Comparison of ENCODE assay signal across 8 mouse cellular contexts in genomic region chr11:119915666-119916065, GRCm38 (mm10). TPM values are rescaled to one million over a fixed set of nuclear protein-coding genes. Genes with fewer than 3 reads are reported as not detected.
DNase-seq lines count a peak whose midpoint lies in the region; ATAC-seq lines count a peak whose summit lies in the region.

No protein-coding gene starts in this region.

- H3K79me2 ChIP-seq in macrophage (ENCODE audit: inconsistent target): peaks cover 19% of the 10 kb centered on the region

- H3K4me3 ChIP-seq in forebrain, embryonic 14.5 days (ENCODE audit: low read depth, low read length): no peak overlapping the region
- H3K4me3 ChIP-seq in forebrain, embryonic 15.5 days: no peak overlapping the region
- no peak overlapping the region; the same call in 1 of the 2 replicates for H3K4me3 ChIP-seq in lung, embryonic 16.5 days (ENCODE audit: low read length)
- peak overlapping the region; percentile 99 for H3K4me3 ChIP-seq in kidney, embryonic 15.5 days (replicated peaks)
- H3K4me3 ChIP-seq in macrophage (ENCODE audit: inconsistent target): 0 out of 2 replicates have a peak overlapping the region, but pooled peaks have one; percentile 96

- peaks cover 13% of the 10 kb centered on the region for H3K4me1 ChIP-seq in forebrain, embryonic 14.5 days (ENCODE audit: control insufficient read depth, insufficient read depth, low read length)
- H3K4me1 ChIP-seq in forebrain, embryonic 15.5 days: peaks cover 30% of the 10 kb centered on the region
- peaks cover 37% of the 10 kb centered on the region for H3K4me1 ChIP-seq in lung, embryonic 16.5 days (replicated peaks; ENCODE audit: control insufficient read depth, insufficient read depth, low read length)
- H3K4me1 ChIP-seq in kidney, embryonic 15.5 days: peaks cover 42% of the 10 kb centered on the region

- DNase-seq in forebrain, embryonic 14.5 days (ENCODE audit: low spot score): no peak
- no peak for DNase-seq in lung, postnatal 14 days
- no peak for DNase-seq in cerebellum, adult 8-10 months
- no peak for DNase-seq in spleen, postnatal 10 days (ENCODE audit: low spot score in 2 of 2)

- no peaks in the 10 kb centered on the region for H3K27me3 ChIP-seq in forebrain, embryonic 14.5 days (replicated peaks; ENCODE audit: control insufficient read depth, insufficient read depth, low read length)
- H3K27me3 ChIP-seq in forebrain, embryonic 15.5 days: no peaks in the 10 kb centered on the region
- H3K27me3 ChIP-seq in lung, embryonic 16.5 days (ENCODE audit: control insufficient read depth, insufficient read depth, low read depth, low read length): no peaks in the 10 kb centered on the region
- no peaks in the 10 kb centered on the region for H3K27me3 ChIP-seq in kidney, embryonic 15.5 days

- peaks cover 47% of the 10 kb centered on the region for H3K36me3 ChIP-seq in forebrain, embryonic 14.5 days (ENCODE audit: control insufficient read depth, insufficient read depth, low read length)
- peaks cover 27% of the 10 kb centered on the region for H3K36me3 ChIP-seq in forebrain, embryonic 15.5 days
- peaks cover 33% of the 10 kb centered on the region for H3K36me3 ChIP-seq in lung, embryonic 16.5 days (ENCODE audit: control insufficient read depth, insufficient read depth, low read length)
- H3K36me3 ChIP-seq in kidney, embryonic 15.5 days: peaks cover 50% of the 10 kb centered on the region
- H3K36me3 ChIP-seq in macrophage (ENCODE audit: inconsistent target): peaks cover 31% of the 10 kb centered on the region

- ATAC-seq in forebrain, embryonic 14.5 days: no peak
- ATAC-seq in forebrain, embryonic 15.5 days (replicated peaks): no peak
- ATAC-seq in lung, embryonic 16.5 days (ENCODE audit: low read depth): no peak
- ATAC-seq in kidney, embryonic 15.5 days (replicated peaks; ENCODE audit: low FRiP score): no peak

- H3K9ac ChIP-seq in forebrain, embryonic 14.5 days (ENCODE audit: low read length): no peak overlapping the region
- no peak overlapping the region for H3K9ac ChIP-seq in forebrain, embryonic 15.5 days (replicated peaks)
- peak overlapping the region; percentile 98; the same call in 1 of the 2 replicates for H3K9ac ChIP-seq in lung, embryonic 16.5 days (ENCODE audit: low read length)
- H3K9ac ChIP-seq in kidney, embryonic 15.5 days: 0 out of 2 replicates have a peak overlapping the region, but pooled peaks have one; percentile 17

- H3K9me3 ChIP-seq in forebrain, embryonic 14.5 days (replicated peaks; ENCODE audit: control insufficient read depth, low read length): no peaks in the 10 kb centered on the region
- H3K9me3 ChIP-seq in forebrain, embryonic 15.5 days: no peaks in the 10 kb centered on the region
- H3K9me3 ChIP-seq in lung, embryonic 16.5 days (ENCODE audit: control insufficient read depth, low read length): no peaks in the 10 kb centered on the region
- no peaks in the 10 kb centered on the region for H3K9me3 ChIP-seq in kidney, embryonic 15.5 days (replicated peaks)

- 95% methylated on average over 9 of the region's 9 CpGs for WGBS in forebrain, embryonic 14.5 days
- 91% methylated on average over 9 of the region's 9 CpGs for WGBS in forebrain, embryonic 15.5 days
- WGBS in lung, embryonic 16.5 days: 59% methylated on average over 9 of the region's 9 CpGs
- 78% methylated on average over 9 of the region's 9 CpGs for WGBS in kidney, embryonic 15.5 days
- WGBS in macrophage (ENCODE audit: missing documents): 77% methylated on average over 9 of the region's 9 CpGs

- no peak overlapping the region for H3K4me2 ChIP-seq in forebrain, embryonic 14.5 days (ENCODE audit: low read length)
- no peak overlapping the region for H3K4me2 ChIP-seq in forebrain, embryonic 15.5 days (replicated peaks)
- peak overlapping the region; percentile 84; the same call in 1 of the 2 replicates for H3K4me2 ChIP-seq in lung, embryonic 16.5 days (ENCODE audit: low read depth, low read length)
- H3K4me2 ChIP-seq in kidney, embryonic 15.5 days: peak overlapping the region; percentile 92

- peak overlapping the region; percentile 5; the same call in 1 of the 2 replicates for H3K27ac ChIP-seq in forebrain, embryonic 14.5 days (ENCODE audit: low read depth, low read length)
- no peak overlapping the region for H3K27ac ChIP-seq in forebrain, embryonic 15.5 days (replicated peaks)
- H3K27ac ChIP-seq in lung, embryonic 16.5 days (ENCODE audit: low read length): peak overlapping the region; percentile 71
- H3K27ac ChIP-seq in kidney, embryonic 15.5 days: peak overlapping the region; percentile 81
- peak overlapping the region; percentile 71 for H3K27ac ChIP-seq in macrophage

RNA-seq across cellular contexts. Expression of gene Chmp6, which starts 2.4 kb away (rescaled TPM):
- 90.0 and 92.7 TPM in 2 replicates for polyA plus RNA-seq in forebrain, embryonic 14.5 days (2014; fragmentation: Nextera tagmentation; extraction: Ambion mirVana)
- polyA plus RNA-seq in forebrain, embryonic 15.5 days (2015; fragmentation: Nextera tagmentation; extraction: Ambion mirVana): 94.2 and 95.7 TPM in 2 replicates
- polyA plus RNA-seq in lung, embryonic 16.5 days (2015; fragmentation: Nextera tagmentation; extraction: Ambion mirVana): 90.3 and 92.6 TPM in 2 replicates
- polyA plus RNA-seq in kidney, embryonic 15.5 days (2015; fragmentation: Nextera tagmentation; extraction: Ambion mirVana): 94.1 and 101 TPM in 2 replicates
- total RNA-seq in macrophage (2018; cell fraction: chromatin; rRNA removed): 10 to 100 TPM in 23 of 26 experiments, 1 to 10 TPM in 3; 8.6 to 56.3 (median 27.9) TPM
- 10 to 100 TPM; 21.2 to 43.4 (median 35.7) TPM for total RNA-seq in macrophage (2018; cell fraction: cytosol; rRNA removed)
- total RNA-seq in macrophage (2018; cell fraction: nucleus; rRNA removed): 10 to 100 TPM in 25 of 26 experiments, 1 to 10 TPM in 1; 9.8 to 37.0 (median 20.1) TPM
- polyA plus RNA-seq in macrophage (2018): 37.7 to 52.9 TPM (median 41.3 TPM) in 3 replicates

RNA-seq across cellular contexts. Expression of gene Baiap2, which starts 26.9 kb away (rescaled TPM):
- polyA plus RNA-seq in forebrain, embryonic 14.5 days (2014; fragmentation: Nextera tagmentation; extraction: Ambion mirVana): 18.7 and 25.2 TPM in 2 replicates
- polyA plus RNA-seq in forebrain, embryonic 15.5 days (2015; fragmentation: Nextera tagmentation; extraction: Ambion mirVana): 28.1 and 34.0 TPM in 2 replicates
- 31.7 and 35.6 TPM in 2 replicates for polyA plus RNA-seq in lung, embryonic 16.5 days (2015; fragmentation: Nextera tagmentation; extraction: Ambion mirVana)
- 20.8 and 22.3 TPM in 2 replicates for polyA plus RNA-seq in kidney, embryonic 15.5 days (2015; fragmentation: Nextera tagmentation; extraction: Ambion mirVana)
- total RNA-seq in macrophage (2018; cell fraction: chromatin; rRNA removed): 100 to 1,000 TPM in 11 of 26 experiments, 10 to 100 TPM in 15; 20.7 to 218 (median 76.3) TPM
- 10 to 100 TPM in 25 of 26 experiments, 1 to 10 TPM in 1; 9.0 to 31.7 (median 19.1) TPM for total RNA-seq in macrophage (2018; cell fraction: cytosol; rRNA removed)
- total RNA-seq in macrophage (2018; cell fraction: nucleus; rRNA removed): 10 to 100 TPM in 25 of 26 experiments, 1 to 10 TPM in 1; 9.3 to 73.5 (median 28.3) TPM
- 19.9 to 24.7 TPM (median 20.6 TPM) in 3 replicates for polyA plus RNA-seq in macrophage (2018)

Comparison
In these comparisons a context has a peak if more than half of its experiments do, and no peak if none do; other contexts are left out.
1. H3K4me2 ChIP-seq: peak in lung, embryonic 16.5 days (single experiment) and kidney, embryonic 15.5 days (single experiment); none in forebrain, embryonic 14.5 days (single experiment) and forebrain, embryonic 15.5 days (single experiment).
2. H3K4me3 ChIP-seq: peak in kidney, embryonic 15.5 days (single experiment) and macrophage (single experiment); none in forebrain, embryonic 14.5 days (single experiment), forebrain, embryonic 15.5 days (single experiment) and lung, embryonic 16.5 days (single experiment).
3. H3K9ac ChIP-seq: peak in lung, embryonic 16.5 days (single experiment) and kidney, embryonic 15.5 days (single experiment); none in forebrain, embryonic 14.5 days (single experiment) and forebrain, embryonic 15.5 days (single experiment).